Mouse (Mus musculus) R1 (cell line): ENCODE results near the gene Nrros.

Source experiments
- DNase-seq: peaks from one replicate; pipeline ENCODE4 v3.0.0-alpha.2; 2018; ENCODE audit warnings: low read depth, low spot score

The Nrros gene

GRCm38 (mm10) chr16:32163392-32163791 lies 2.0 kb downstream of the Nrros start:
- DNase-seq: no peak

GRCm38 (mm10) chr16:32160742-32161323 lies 4.6 kb downstream of the Nrros start:
- no peak for DNase-seq

GRCm38 (mm10) chr16:32158966-32159365 lies 6.4 kb downstream of the Nrros start:
- DNase-seq: no peak

- DNase-seq: no peak
Observed at GRCm38 (mm10) chr16:32157369-32157768, 8.0 kb downstream of the Nrros start.

GRCm38 (mm10) chr16:32156719-32157118 lies 8.7 kb downstream of the Nrros start:
- no peak for DNase-seq

GRCm38 (mm10) chr16:32154437-32154836 lies 11.0 kb downstream of the Nrros start:
- DNase-seq: no peak

- no peak for DNase-seq
Observed at GRCm38 (mm10) chr16:32153976-32154375, 11.4 kb downstream of the Nrros start.

GRCm38 (mm10) chr16:32147589-32148207 lies 17.7 kb downstream of the Nrros start:
- peak; percentile 34 for DNase-seq

- no peak for DNase-seq
Observed at GRCm38 (mm10) chr16:32144592-32144991, 20.8 kb downstream of the Nrros start.

GRCm38 (mm10) chr16:32143766-32144165 lies 21.6 kb downstream of the Nrros start:
- peak; percentile 20 for DNase-seq

- no peak for DNase-seq
Observed at GRCm38 (mm10) chr16:32138954-32139353, 26.4 kb downstream of the Nrros start.

GRCm38 (mm10) chr16:32135842-32136357 lies 29.5 kb downstream of the Nrros start:
- DNase-seq: peak; percentile 92

GRCm38 (mm10) chr16:32133148-32133547 lies 32.2 kb downstream of the Nrros start:
- no peak for DNase-seq

- DNase-seq: peak; percentile 91
Observed at GRCm38 (mm10) chr16:32130190-32130826, 35.1 kb downstream of the Nrros start.

- DNase-seq: no peak
Observed at GRCm38 (mm10) chr16:32129449-32130189, 35.8 kb downstream of the Nrros start.

GRCm38 (mm10) chr16:32127046-32127445 lies 38.3 kb downstream of the Nrros start:
- DNase-seq: no peak

- peak; percentile 85 for DNase-seq
Observed at GRCm38 (mm10) chr16:32125364-32125763, 40.0 kb downstream of the Nrros start.

- DNase-seq: peak; percentile 82
Observed at GRCm38 (mm10) chr16:32124444-32125335, 40.7 kb downstream of the Nrros start.

GRCm38 (mm10) chr16:32124020-32124419 lies 41.4 kb downstream of the Nrros start:
- DNase-seq: peak; percentile 60

- DNase-seq: peak; percentile 61
Observed at GRCm38 (mm10) chr16:32120454-32120853, 44.9 kb downstream of the Nrros start.

- peak; percentile 69 for DNase-seq
Observed at GRCm38 (mm10) chr16:32116186-32116585, 49.2 kb downstream of the Nrros start.
